Mouse (Mus musculus) liver, embryonic 14.5 days (tissue): Measurements from ENCODE around the gene Rnf115.

Experiments
- CTCF ChIP-seq: IDR thresholded peaks from 2 replicates; pipeline ENCODE4 v1.5.1; 2016; ENCODE audit warnings: antibody characterized with exemption, low read depth, control low read depth
- EP300 ChIP-seq: IDR thresholded peaks from 2 replicates; pipeline ENCODE4 v1.6.1; 2016; ENCODE audit warnings: antibody characterized with exemption, low read depth

- TF ChIP-seq CTCF, result no peak
- no peak for TF ChIP-seq EP300
Measured at GRCm38 (mm10) chr3:96684151-96684821, 43.2 kb upstream of the Rnf115 start.
